Mouse (Mus musculus): Measurements from ENCODE around the gene Znrf1. TPM values are rescaled to one million over a fixed set of nuclear protein-coding genes. Genes with fewer than 3 reads are reported as not detected.

Gene Znrf1
- polyA plus RNA-seq, 1 experiment from 2014 or later = 14.0 TPM

DNA sequence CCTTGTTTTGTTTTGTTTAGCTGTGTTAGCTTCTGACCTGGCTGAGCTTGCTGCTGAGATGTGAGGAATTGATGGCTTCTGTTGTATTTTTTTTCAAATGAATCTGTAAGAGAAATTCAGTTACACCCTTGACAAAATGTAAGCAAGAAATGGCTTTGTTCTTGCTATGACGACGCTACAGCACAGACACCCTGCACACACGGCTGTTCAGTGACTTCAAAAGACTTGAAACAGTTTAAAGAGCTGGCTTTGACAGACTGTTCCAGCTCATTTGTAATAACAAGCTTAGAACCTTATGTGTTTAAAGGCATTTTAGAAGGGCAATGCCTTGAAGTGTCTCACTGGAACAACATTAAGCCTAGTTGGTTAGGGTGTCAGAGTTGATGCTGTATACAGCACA is 46.5 kb downstream of the Znrf1 start:
- no peak overlapping the region for H3K27ac ChIP-seq (ENCODE audit: low read length)
- no peak overlapping the region for H3K9ac ChIP-seq (ENCODE audit: low read length)
- no peaks in the 10 kb centered on the region for H3K9me3 ChIP-seq (replicated peaks; ENCODE audit: control insufficient read depth, low read length)
- H3K4me2 ChIP-seq (ENCODE audit: low read depth, low read length) = no peak overlapping the region
- H3K36me3 ChIP-seq (ENCODE audit: control insufficient read depth, insufficient read depth, low read length) = no peaks in the 10 kb centered on the region
- H3K4me3 ChIP-seq (replicated peaks; ENCODE audit: low read length) = no peak overlapping the region
- no peaks in the 10 kb centered on the region for H3K27me3 ChIP-seq (ENCODE audit: control insufficient read depth, insufficient read depth, low read length)
- ATAC-seq (ENCODE audit: insufficient read depth, low FRiP score) = no peak
- peaks cover 5% of the 10 kb centered on the region; the same call in 1 of the 2 replicates for H3K4me1 ChIP-seq (ENCODE audit: control insufficient read depth, insufficient read depth, low read length)
- 50% methylated on average over 3 of the region's 3 CpGs for WGBS

DNA sequence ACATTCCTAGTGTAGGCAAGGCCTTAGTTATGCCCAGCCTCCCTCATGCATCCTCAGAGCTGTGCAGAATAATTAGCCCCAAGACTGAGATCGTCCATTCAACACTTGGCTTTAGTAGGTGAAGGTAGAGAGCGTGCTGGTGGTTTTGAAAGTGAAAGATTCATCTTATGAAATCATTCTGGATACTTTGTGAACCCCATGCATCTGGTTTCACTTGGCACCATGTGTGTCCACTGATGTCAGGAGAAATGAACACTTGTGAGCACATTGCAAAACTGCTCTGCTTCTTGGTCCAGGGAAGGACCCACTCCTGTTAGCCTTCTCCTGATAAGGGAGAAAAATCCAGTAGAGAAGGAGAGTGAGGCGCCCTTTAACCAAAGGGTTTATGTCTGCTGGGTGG is 49.0 kb downstream of the Znrf1 start:
- Histone ChIP-seq H3K9me3 (replicated peaks; ENCODE audit: control insufficient read depth, low read length) (no peaks in the 10 kb centered on the region), H3K36me3 (ENCODE audit: control insufficient read depth, insufficient read depth, low read length) (no peaks in the 10 kb centered on the region), H3K4me3 (replicated peaks; ENCODE audit: low read length) (no peak overlapping the region), H3K9ac (ENCODE audit: low read length) (no peak overlapping the region), H3K27ac (ENCODE audit: low read length) (no peak overlapping the region), H3K4me1 (ENCODE audit: control insufficient read depth, insufficient read depth, low read length) (peaks cover 5% of the 10 kb centered on the region; the same call in 1 of the 2 replicates), H3K27me3 (ENCODE audit: control insufficient read depth, insufficient read depth, low read length) (no peaks in the 10 kb centered on the region), H3K4me2 (ENCODE audit: low read depth, low read length) (no peak overlapping the region)
- 84% methylated on average over 3 of the region's 3 CpGs for WGBS
- no peak for ATAC-seq (ENCODE audit: insufficient read depth, low FRiP score)

GRCm38 (mm10) chr8:111587545-111588094 is 51.7 kb downstream of the Znrf1 start:
- Histone ChIP-seq H3K4me1 (ENCODE audit: control insufficient read depth, insufficient read depth, low read length) (peaks cover 6% of the 10 kb centered on the region; the same call in 1 of the 2 replicates), H3K4me2 (ENCODE audit: low read depth, low read length) (no peak overlapping the region), H3K4me3 (replicated peaks; ENCODE audit: low read length) (no peak overlapping the region), H3K9me3 (replicated peaks; ENCODE audit: control insufficient read depth, low read length) (no peaks in the 10 kb centered on the region), H3K27ac (ENCODE audit: low read length) (no peak overlapping the region), H3K27me3 (ENCODE audit: control insufficient read depth, insufficient read depth, low read length) (no peaks in the 10 kb centered on the region), H3K36me3 (ENCODE audit: control insufficient read depth, insufficient read depth, low read length) (no peaks in the 10 kb centered on the region), H3K9ac (ENCODE audit: low read length) (no peak overlapping the region)
- ATAC-seq (ENCODE audit: insufficient read depth, low FRiP score) = no peak
- WGBS = 91% methylated on average over 1 of the region's 1 CpGs

DNA sequence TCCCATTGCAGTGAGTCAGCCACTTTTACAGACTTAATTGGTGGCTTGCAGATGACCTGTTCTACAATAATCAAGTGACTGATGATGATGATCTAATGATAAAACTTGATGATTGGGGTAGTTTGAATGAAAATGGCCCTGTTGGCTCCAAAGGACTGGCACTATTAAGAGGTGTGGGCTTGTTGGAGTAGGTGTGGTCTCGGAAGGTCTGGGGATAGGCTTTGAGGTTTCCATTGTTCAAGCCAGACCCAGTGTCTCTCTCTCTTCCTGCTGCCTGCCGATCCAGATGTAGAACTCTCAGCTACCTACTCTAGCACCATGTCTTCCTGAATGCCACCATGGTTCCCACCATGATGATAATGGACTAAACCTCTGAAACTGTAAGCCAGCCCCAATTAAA is 52.4 kb downstream of the Znrf1 start:
- WGBS = 79% methylated on average over 2 of the region's 2 CpGs
- Histone ChIP-seq H3K4me2 (ENCODE audit: low read depth, low read length) (no peak overlapping the region), H3K4me1 (ENCODE audit: control insufficient read depth, insufficient read depth, low read length) (peaks cover 13% of the 10 kb centered on the region), H3K4me3 (replicated peaks; ENCODE audit: low read length) (no peak overlapping the region), H3K9me3 (replicated peaks; ENCODE audit: control insufficient read depth, low read length) (no peaks in the 10 kb centered on the region), H3K27ac (ENCODE audit: low read length) (no peak overlapping the region), H3K9ac (ENCODE audit: low read length) (no peak overlapping the region), H3K27me3 (ENCODE audit: control insufficient read depth, insufficient read depth, low read length) (no peaks in the 10 kb centered on the region), H3K36me3 (ENCODE audit: control insufficient read depth, insufficient read depth, low read length) (no peaks in the 10 kb centered on the region)
- ATAC-seq (ENCODE audit: insufficient read depth, low FRiP score) = no peak

- Histone ChIP-seq H3K27me3 (ENCODE audit: control insufficient read depth, insufficient read depth, low read length) (no peaks in the 10 kb centered on the region), H3K9ac (ENCODE audit: low read length) (no peak overlapping the region), H3K4me2 (ENCODE audit: low read depth, low read length) (no peak overlapping the region), H3K4me3 (replicated peaks; ENCODE audit: low read length) (no peak overlapping the region), H3K27ac (ENCODE audit: low read length) (no peak overlapping the region), H3K36me3 (ENCODE audit: control insufficient read depth, insufficient read depth, low read length) (no peaks in the 10 kb centered on the region), H3K9me3 (replicated peaks; ENCODE audit: control insufficient read depth, low read length) (no peaks in the 10 kb centered on the region), H3K4me1 (ENCODE audit: control insufficient read depth, insufficient read depth, low read length) (peaks cover 24% of the 10 kb centered on the region)
- 61% methylated on average over 3 of the region's 3 CpGs for WGBS
- no peak for ATAC-seq (ENCODE audit: insufficient read depth, low FRiP score)
Observed at GRCm38 (mm10) chr8:111590214-111590613, 54.3 kb downstream of the Znrf1 start.

GRCm38 (mm10) chr8:111591176-111591575 is 55.3 kb downstream of the Znrf1 start:
- H3K4me1 ChIP-seq (ENCODE audit: control insufficient read depth, insufficient read depth, low read length) = peaks cover 33% of the 10 kb centered on the region
- ATAC-seq (ENCODE audit: insufficient read depth, low FRiP score) = no peak
- H3K27me3 ChIP-seq (ENCODE audit: control insufficient read depth, insufficient read depth, low read length) = no peaks in the 10 kb centered on the region
- H3K9me3 ChIP-seq (replicated peaks; ENCODE audit: control insufficient read depth, low read length) = no peaks in the 10 kb centered on the region
- H3K36me3 ChIP-seq (ENCODE audit: control insufficient read depth, insufficient read depth, low read length) = no peaks in the 10 kb centered on the region
- no peak overlapping the region for H3K27ac ChIP-seq (ENCODE audit: low read length)
- no peak overlapping the region for H3K9ac ChIP-seq (ENCODE audit: low read length)
- H3K4me3 ChIP-seq (replicated peaks; ENCODE audit: low read length) = no peak overlapping the region
- H3K4me2 ChIP-seq (ENCODE audit: low read depth, low read length) = no peak overlapping the region

- no peak for ATAC-seq (ENCODE audit: insufficient read depth, low FRiP score)
- Histone ChIP-seq H3K27me3 (ENCODE audit: control insufficient read depth, insufficient read depth, low read length) (no peaks in the 10 kb centered on the region), H3K4me1 (ENCODE audit: control insufficient read depth, insufficient read depth, low read length) (peaks cover 46% of the 10 kb centered on the region), H3K9me3 (replicated peaks; ENCODE audit: control insufficient read depth, low read length) (no peaks in the 10 kb centered on the region), H3K4me3 (replicated peaks; ENCODE audit: low read length) (no peak overlapping the region), H3K27ac (ENCODE audit: low read length) (no peak overlapping the region), H3K4me2 (ENCODE audit: low read depth, low read length) (no peak overlapping the region), H3K9ac (ENCODE audit: low read length) (no peak overlapping the region), H3K36me3 (ENCODE audit: control insufficient read depth, insufficient read depth, low read length) (no peaks in the 10 kb centered on the region)
- 66% methylated on average over 7 of the region's 7 CpGs for WGBS
Observed at GRCm38 (mm10) chr8:111592390-111592910, 56.6 kb downstream of the Znrf1 start.

GRCm38 (mm10) chr8:111594044-111594840 is 58.3 kb downstream of the Znrf1 start:
- Histone ChIP-seq H3K9ac (ENCODE audit: low read length) (no peak overlapping the region), H3K27me3 (ENCODE audit: control insufficient read depth, insufficient read depth, low read length) (no peaks in the 10 kb centered on the region), H3K4me3 (replicated peaks; ENCODE audit: low read length) (no peak overlapping the region), H3K27ac (ENCODE audit: low read length) (peak overlapping the region; percentile 83; the same call in 1 of the 2 replicates), H3K4me2 (ENCODE audit: low read depth, low read length) (no peak overlapping the region), H3K4me1 (ENCODE audit: control insufficient read depth, insufficient read depth, low read length) (peaks cover 52% of the 10 kb centered on the region), H3K9me3 (replicated peaks; ENCODE audit: control insufficient read depth, low read length) (no peaks in the 10 kb centered on the region), H3K36me3 (ENCODE audit: control insufficient read depth, insufficient read depth, low read length) (no peaks in the 10 kb centered on the region)
- no peak for ATAC-seq (ENCODE audit: insufficient read depth, low FRiP score)
- 61% methylated on average over 3 of the region's 3 CpGs for WGBS

GRCm38 (mm10) chr8:111594951-111595350 is 59.1 kb downstream of the Znrf1 start:
- Histone ChIP-seq H3K27me3 (ENCODE audit: control insufficient read depth, insufficient read depth, low read length) (no peaks in the 10 kb centered on the region), H3K4me2 (ENCODE audit: low read depth, low read length) (no peak overlapping the region), H3K9ac (ENCODE audit: low read length) (no peak overlapping the region), H3K36me3 (ENCODE audit: control insufficient read depth, insufficient read depth, low read length) (no peaks in the 10 kb centered on the region), H3K27ac (ENCODE audit: low read length) (peak overlapping the region; percentile 83), H3K4me1 (ENCODE audit: control insufficient read depth, insufficient read depth, low read length) (peaks cover 52% of the 10 kb centered on the region), H3K9me3 (replicated peaks; ENCODE audit: control insufficient read depth, low read length) (no peaks in the 10 kb centered on the region), H3K4me3 (replicated peaks; ENCODE audit: low read length) (no peak overlapping the region)
- WGBS = 88% methylated on average over 2 of the region's 2 CpGs
- ATAC-seq (ENCODE audit: insufficient read depth, low FRiP score) = no peak

Data from stomach, embryonic 16.5 days (tissue).